Mouse (Mus musculus) CD4-positive, CD25-positive, alpha-beta regulatory T cell, adult 9 weeks (primary cell): ENCODE measurements around the gene Mmp10. TPM values are rescaled to one million over a fixed set of nuclear protein-coding genes. Genes with fewer than 3 reads are reported as not detected.

ENCODE experiments used
- polyA plus RNA-seq: library from polyadenylated mRNA; unstranded; fragments of 100-300 nt; shearing (Covaris generic); gene quantifications from one replicate; pipeline ENCODE4 v1.2.1, GENCODE M21; 2017

The Mmp10 gene
- polyA plus RNA-seq, result not detected

DNA sequence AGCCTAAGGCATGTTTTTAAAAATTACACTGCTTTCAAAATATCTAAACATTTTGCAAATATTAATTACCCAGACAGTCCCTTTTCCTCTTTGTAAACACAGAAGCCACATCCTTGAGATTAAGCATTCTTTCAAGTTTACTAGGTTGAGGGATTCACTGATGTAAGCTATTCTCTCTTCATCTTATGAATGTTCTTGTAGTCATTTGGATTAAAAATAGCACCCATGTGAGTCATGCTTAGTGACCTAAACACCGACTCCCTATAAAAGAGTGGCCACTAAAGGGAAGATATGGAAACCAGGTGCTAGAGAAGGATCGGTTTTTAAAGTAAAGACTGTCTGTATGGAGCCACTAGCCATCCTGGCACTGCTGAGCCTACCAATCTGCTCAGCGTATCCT is at the start of gene Mmp10:
TSS of gene Mmp10 (plus strand) at position 302 of the 400 bp plus-strand sequence.

DNA sequence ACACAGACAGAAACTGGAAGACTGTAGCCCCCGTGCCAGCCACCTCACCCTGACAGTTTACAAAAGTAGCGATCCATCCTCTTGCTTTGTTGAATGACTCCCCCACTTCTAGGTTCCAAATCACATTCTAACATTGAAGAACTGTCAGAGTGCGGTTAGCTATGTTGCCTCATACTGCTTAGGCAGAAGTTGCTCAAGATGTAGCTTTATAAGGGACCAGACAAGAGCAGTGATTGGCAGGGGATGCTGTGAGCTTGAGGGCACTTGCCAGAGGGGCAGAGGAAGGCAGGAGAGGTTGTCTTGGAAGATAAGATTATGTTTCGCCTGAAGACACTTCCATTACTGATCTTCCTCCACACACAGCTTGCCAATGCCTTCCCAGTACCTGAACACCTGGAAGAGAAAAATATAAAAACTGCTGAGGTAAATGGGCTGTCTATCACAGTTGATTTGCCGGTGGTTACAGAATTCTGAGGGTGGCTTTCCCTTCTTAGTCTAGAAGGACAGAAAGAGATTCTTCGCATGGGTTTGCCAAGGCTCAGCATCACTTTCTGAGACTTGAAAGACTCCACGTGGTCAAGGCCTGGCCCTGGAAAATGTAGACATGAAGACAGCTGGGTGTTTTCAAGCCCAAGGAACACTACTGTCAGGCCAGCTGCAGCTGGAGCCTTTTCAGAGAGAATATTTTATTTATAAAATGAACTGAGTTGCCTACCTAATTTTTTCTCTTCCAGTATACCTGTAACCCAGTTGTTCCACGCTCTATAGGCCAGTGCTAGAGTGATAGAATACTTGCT is 56.3 kb downstream of the Mmp10 start, which contains the start of gene Mmp8:
TSS of gene Mmp8 (plus strand) at position 236 of the 797 bp plus-strand sequence.

Other genes starting within 250 kb of the Mmp10 start
- not detected for gene Mmp13, start 229.8 kb upstream of the Mmp10 start, polyA plus RNA-seq
- gene Mmp12, start 158.0 kb upstream of the Mmp10 start, polyA plus RNA-seq, result not detected
- not detected for gene Mmp1b, start 114.3 kb upstream of the Mmp10 start, polyA plus RNA-seq
- gene Mmp3, start 56.5 kb upstream of the Mmp10 start, polyA plus RNA-seq, result not detected
- not detected for gene Mmp8, start 56.1 kb downstream of the Mmp10 start, polyA plus RNA-seq
- gene Mmp27, start 69.0 kb downstream of the Mmp10 start, polyA plus RNA-seq, result not detected
- not detected for gene Mmp20, start 125.9 kb downstream of the Mmp10 start, polyA plus RNA-seq
- not detected for gene Mmp7, start 189.7 kb downstream of the Mmp10 start, polyA plus RNA-seq